Mouse (Mus musculus): ENCODE measurements at regions not wholly inside any gene's neighbourhood (a gene's known extent, or its start where the extent isn't known, plus 50 kb on each side); places are given as distances from the start of the nearest gene placed in this dataset.
A peak's percentile ranks its signal among the peaks of the same experiment; 100 is the strongest.

DNA sequence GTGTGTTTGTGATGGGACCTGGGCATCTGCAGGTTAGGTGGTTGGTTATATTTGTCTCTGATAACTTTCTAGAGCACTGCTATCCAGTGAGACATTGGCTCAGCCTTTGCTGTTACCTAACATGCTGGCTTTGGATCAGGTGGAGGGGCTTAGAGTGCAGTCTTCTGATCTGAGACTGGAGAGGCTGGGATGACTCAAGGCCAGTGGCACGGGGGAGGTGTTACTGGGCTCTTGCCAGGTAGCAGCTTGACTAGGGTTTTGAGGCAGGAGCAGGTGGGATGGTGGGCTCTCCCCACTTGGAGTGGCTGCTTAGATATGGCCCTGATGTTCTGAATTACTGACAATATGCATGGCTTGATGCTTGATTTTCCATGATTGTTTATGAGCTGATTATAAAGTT is 236.0 kb downstream of the Zfp704 start:
- no peaks in the 10 kb centered on the region for H3K27me3 ChIP-seq (ENCODE audit: control insufficient read depth, insufficient read depth, low read length, poor library complexity, severe bottlenecking)
- DNase-seq (ENCODE audit: low read depth, low spot score) = no peak
- H3K36me3 ChIP-seq (ENCODE audit: control insufficient read depth, insufficient read depth, low read length, poor library complexity, severe bottlenecking) = no peaks in the 10 kb centered on the region

DNA sequence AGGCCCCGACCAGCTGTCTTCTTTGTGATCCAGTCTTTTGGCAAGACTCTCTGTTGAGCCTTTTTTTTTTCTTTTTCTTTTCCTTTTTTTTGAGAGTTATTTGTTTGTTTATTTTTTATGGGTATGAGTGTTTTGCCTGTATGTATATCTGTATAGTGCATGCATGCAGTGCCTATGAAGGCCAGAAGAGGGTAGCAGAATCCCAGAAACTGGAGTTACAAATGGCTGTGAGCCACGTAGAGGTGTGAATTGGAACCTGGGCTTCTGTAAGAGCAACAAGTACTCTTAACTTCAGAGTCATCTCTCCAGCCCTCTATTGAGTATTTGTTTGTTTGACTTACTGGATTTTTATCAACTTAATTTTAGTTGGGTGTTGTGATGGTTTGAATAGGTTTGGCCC is 239.8 kb downstream of the Zfp704 start:
- no peak for DNase-seq (ENCODE audit: low read depth, low spot score)
- Histone ChIP-seq H3K27me3 (ENCODE audit: control insufficient read depth, insufficient read depth, low read length, poor library complexity, severe bottlenecking) (no peaks in the 10 kb centered on the region), H3K36me3 (ENCODE audit: control insufficient read depth, insufficient read depth, low read length, poor library complexity, severe bottlenecking) (no peaks in the 10 kb centered on the region)

DNA sequence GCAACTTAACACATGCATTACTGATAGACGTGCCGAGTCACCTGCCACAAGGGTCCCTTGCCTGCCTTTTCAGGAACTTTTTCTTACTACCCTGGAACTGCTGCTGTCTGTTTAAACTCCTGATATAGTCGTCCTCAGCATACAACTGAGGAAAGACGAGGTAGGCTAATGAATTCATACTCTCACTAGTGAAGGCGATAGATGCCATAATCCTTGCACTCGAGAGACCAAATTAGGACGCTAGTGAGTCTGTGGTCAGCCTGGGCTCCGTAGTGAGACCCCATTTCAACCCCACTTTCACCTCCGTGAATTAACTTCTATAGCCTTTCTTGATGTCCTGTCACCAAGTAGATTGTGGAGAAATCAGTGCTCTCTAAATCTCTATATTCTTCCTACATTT is 244.1 kb downstream of the Zfp704 start:
- no peak for DNase-seq (ENCODE audit: low read depth, low spot score)
- H3K27me3 ChIP-seq (ENCODE audit: control insufficient read depth, insufficient read depth, low read length, poor library complexity, severe bottlenecking) = no peaks in the 10 kb centered on the region

DNA sequence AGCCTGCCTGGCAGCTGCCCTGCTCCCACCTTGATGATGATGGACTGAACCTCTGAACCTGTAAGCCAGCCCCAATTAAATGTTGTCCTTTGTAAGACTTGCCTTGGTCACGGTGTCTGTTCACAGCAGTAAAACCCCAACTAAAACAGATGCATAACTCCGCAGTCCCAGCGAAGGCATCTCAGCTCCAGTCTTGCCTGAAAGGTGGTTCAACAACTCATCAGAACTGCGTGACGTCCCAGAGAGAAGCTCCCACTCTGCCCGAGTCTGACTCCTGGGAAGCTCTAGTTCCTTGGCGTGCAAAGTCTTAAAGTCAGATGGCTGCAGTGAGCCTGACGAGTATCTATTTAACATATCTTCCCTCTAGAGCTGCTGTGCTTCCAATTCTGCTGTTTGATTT is 250.7 kb downstream of the Zfp704 start:
- no peaks in the 10 kb centered on the region for H3K36me3 ChIP-seq (ENCODE audit: control insufficient read depth, insufficient read depth, low read length, poor library complexity, severe bottlenecking)
- no peak for DNase-seq (ENCODE audit: low read depth, low spot score)

More for the DNA sequence above, 244.1 kb downstream of the Zfp704 start:
- no peaks in the 10 kb centered on the region for H3K36me3 ChIP-seq (ENCODE audit: control insufficient read depth, insufficient read depth, low read length, poor library complexity, severe bottlenecking)

DNA sequence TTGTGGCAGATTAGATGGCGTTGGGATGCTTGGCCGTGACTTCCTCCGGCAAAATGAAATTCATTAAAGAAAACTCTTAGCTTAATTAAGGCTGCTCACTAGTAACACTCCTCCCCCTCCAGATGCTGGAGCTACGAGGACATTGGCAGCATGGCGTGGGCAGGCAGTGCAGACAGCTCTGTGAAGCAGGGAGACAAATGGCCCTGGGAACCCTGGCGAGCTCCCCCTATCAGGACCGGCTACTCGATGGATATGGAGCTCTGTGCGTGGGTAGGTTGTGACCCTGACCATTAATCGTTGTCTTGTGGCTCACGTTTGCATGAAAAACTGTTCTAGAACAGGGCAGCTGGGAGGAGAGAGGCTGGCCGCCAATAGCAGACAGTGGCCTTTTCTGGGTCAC is 251.8 kb downstream of the Zfp704 start:
- no peak for DNase-seq (ENCODE audit: low read depth, low spot score)
- Histone ChIP-seq H3K27me3 (ENCODE audit: control insufficient read depth, insufficient read depth, low read length, poor library complexity, severe bottlenecking) (no peaks in the 10 kb centered on the region), H3K36me3 (ENCODE audit: control insufficient read depth, insufficient read depth, low read length, poor library complexity, severe bottlenecking) (no peaks in the 10 kb centered on the region)

More for the DNA sequence above, 250.7 kb downstream of the Zfp704 start:
- H3K27me3 ChIP-seq (ENCODE audit: control insufficient read depth, insufficient read depth, low read length, poor library complexity, severe bottlenecking) = no peaks in the 10 kb centered on the region

DNA sequence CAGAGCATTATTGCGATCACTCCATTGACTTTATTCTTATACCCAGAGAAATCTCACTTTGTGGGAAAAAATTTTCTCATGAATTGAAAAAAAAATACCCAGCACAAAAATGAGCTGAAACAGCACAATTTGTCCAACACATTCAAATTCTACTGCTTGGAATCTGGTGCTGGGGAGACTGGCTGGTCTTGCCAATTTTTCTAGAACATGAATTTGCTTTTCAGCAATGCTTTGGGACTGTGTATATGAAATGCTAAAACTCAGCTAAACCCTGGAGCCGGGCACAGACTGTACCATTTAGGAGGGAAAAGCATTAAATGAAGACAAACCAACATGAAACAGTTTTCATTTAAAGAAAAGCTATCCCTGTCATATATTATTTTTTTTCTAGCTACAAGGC is 252.2 kb downstream of the Zfp704 start:
- no peak for DNase-seq (ENCODE audit: low read depth, low spot score)
- no peaks in the 10 kb centered on the region for H3K36me3 ChIP-seq (ENCODE audit: control insufficient read depth, insufficient read depth, low read length, poor library complexity, severe bottlenecking)

DNA sequence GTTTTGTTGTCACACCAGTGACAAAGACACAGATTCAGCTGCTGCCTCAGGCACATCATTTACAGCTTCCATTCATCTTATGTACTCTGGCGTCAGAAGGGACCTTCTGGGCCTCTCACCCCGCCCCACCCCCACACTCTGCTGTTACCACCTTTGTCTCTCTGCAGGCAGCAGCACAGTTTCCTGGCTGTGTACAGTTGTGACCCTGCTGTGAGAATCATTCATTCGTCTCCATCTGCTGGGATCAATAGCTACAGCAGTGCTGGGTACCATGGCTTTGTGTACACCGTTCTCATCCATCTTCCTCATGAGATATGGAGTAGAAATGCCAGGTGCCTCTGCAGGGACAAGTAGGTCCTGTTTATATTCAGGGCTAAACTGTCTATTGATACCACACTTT is 254.0 kb downstream of the Zfp704 start:
- no peak for DNase-seq (ENCODE audit: low read depth, low spot score)
- Histone ChIP-seq H3K27me3 (ENCODE audit: control insufficient read depth, insufficient read depth, low read length, poor library complexity, severe bottlenecking) (no peaks in the 10 kb centered on the region), H3K36me3 (ENCODE audit: control insufficient read depth, insufficient read depth, low read length, poor library complexity, severe bottlenecking) (no peaks in the 10 kb centered on the region)

More for the DNA sequence above, 252.2 kb downstream of the Zfp704 start:
- H3K27me3 ChIP-seq (ENCODE audit: control insufficient read depth, insufficient read depth, low read length, poor library complexity, severe bottlenecking) = no peaks in the 10 kb centered on the region

DNA sequence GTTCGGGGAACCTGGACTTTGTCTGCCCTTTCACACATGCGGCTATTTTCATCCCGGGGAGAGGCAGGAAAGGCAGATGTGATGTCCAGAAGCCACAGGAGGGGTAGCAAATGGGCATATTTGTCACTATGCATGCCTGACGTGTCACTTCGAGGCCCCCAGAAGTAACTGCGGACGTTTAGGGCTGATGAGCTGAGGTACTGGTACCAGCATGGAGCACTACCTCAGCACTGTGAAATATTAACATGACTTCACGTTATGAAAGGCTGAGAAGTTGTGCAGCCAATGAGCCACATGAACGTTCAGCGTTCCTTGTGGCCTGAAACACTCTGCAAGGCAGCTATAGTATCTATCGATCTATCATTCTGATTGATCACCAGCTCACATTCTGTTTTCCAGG is 255.1 kb downstream of the Zfp704 start:
- no peak for DNase-seq (ENCODE audit: low read depth, low spot score)
- Histone ChIP-seq H3K36me3 (ENCODE audit: control insufficient read depth, insufficient read depth, low read length, poor library complexity, severe bottlenecking) (no peaks in the 10 kb centered on the region), H3K27me3 (ENCODE audit: control insufficient read depth, insufficient read depth, low read length, poor library complexity, severe bottlenecking) (no peaks in the 10 kb centered on the region)

DNA sequence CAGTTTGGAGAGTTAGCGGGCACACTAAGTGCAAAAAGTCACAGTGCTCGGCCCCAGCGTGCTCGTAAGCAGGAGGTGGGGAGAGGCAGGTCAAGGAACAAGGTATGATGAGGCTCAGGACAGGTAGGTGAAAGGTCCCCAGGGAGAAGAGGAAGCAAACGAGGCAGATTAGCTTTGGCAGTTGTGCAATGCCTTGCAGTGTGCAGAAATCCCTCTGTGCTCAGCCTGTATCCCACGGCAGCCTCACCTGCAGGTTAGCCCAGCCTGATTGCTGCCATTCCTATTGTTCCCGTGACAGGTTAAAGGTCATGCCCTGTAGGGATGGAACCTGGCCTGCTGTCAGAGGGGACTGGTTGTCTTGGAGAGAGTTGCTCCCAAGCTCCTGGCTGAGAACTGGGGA is 257.6 kb downstream of the Zfp704 start:
- no peaks in the 10 kb centered on the region for H3K27me3 ChIP-seq (ENCODE audit: control insufficient read depth, insufficient read depth, low read length, poor library complexity, severe bottlenecking)
- H3K36me3 ChIP-seq (ENCODE audit: control insufficient read depth, insufficient read depth, low read length, poor library complexity, severe bottlenecking) = no peaks in the 10 kb centered on the region
- no peak for DNase-seq (ENCODE audit: low read depth, low spot score)

DNA sequence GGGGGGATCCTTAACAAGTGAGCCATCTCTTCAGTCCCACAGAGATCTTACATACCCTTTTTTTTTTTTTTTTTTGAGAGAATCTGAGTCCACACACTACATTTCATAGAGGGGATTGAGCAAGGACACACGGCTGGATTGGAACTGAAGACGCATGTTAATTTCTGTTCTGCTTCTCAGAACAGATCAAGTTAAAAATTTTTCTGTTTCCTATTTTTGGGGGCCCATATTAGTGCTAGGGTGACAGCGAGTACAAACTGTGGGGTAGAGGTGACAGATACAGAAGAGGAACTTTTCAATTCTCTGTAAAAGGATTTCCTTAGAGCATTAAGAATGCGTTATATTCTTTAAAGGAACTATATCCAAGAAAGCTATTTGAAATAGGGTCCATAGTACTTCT is 260.1 kb downstream of the Zfp704 start:
- DNase-seq (ENCODE audit: low read depth, low spot score) = no peak
- Histone ChIP-seq H3K27me3 (ENCODE audit: control insufficient read depth, insufficient read depth, low read length, poor library complexity, severe bottlenecking) (no peaks in the 10 kb centered on the region), H3K36me3 (ENCODE audit: control insufficient read depth, insufficient read depth, low read length, poor library complexity, severe bottlenecking) (no peaks in the 10 kb centered on the region)

DNA sequence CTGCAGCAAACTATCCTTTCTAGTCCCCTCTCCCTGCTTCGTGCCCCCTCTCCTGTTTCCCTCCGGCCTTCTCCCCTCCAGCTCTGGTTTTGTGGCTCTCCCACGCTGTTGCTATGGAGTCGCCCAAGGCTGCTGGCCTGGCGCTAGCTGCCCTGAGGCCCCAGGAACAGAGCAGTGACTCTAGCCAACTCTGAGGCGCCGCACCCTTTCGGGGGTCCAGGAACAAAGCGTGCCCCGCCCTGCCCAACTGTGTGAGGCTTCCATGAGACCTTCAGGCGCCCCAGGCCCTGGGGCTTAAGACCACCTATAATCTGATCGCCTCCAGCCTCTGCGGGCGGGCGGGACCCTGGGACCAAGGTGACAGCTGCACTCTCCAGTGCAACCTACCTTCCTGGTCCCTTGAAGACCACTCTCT is 262.4 kb downstream of the Zfp704 start:
- no peaks in the 10 kb centered on the region for H3K36me3 ChIP-seq (ENCODE audit: control insufficient read depth, insufficient read depth, low read length, poor library complexity, severe bottlenecking)
- no peaks in the 10 kb centered on the region for H3K27me3 ChIP-seq (ENCODE audit: control insufficient read depth, insufficient read depth, low read length, poor library complexity, severe bottlenecking)
- no peak for DNase-seq (ENCODE audit: low read depth, low spot score)

DNA sequence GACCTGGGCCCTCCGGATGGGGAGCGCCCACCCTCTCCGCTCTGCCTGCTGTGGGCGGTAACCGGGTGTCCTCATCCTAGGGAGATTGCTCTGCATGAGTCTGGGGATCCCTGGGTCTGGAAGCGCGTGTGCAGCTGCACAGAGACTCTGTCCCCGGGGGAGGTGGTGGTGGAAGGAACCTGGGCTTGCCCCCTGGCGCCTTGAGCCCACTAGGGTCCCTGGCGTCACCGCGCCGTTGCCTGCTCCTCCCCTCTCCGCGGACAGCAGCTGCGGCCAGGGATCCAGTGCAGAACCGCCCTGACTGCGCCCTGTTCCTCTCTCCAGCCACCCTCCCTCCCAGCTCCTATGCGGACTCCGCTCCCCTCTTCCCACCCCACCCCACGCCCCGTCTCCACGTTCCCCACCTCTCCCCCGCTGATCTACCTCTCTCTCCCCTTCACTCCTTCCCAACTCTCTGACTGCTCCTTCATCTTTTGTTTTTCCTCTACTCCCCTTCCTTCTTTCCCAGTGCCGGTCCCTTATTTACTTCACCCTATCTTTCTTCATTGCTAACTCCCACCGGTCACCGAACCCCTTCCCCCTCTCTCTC is 262.9 kb downstream of the Zfp704 start:
- peak; percentile 8 for DNase-seq (ENCODE audit: low read depth, low spot score)
- H3K36me3 ChIP-seq (ENCODE audit: control insufficient read depth, insufficient read depth, low read length, poor library complexity, severe bottlenecking) = no peaks in the 10 kb centered on the region

DNA sequence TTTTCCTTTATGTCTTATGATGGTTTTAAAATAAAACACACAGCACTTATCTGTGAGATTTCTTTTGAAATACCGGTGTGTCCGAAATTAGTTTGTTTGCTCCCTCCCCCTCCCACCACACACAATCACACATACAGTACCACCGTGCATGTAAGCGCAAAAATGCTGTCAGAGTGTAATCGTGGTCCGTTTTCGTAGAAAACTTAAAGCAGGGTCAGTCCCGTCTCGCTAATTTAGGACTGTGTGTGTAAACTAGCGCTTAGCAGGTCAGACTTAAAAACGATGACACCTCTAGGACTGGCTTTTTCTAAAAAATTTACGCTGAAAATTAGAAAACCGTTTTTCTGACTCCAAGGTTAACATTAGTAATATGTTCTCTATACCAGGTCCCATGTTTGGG is 263.5 kb downstream of the Zfp704 start:
- no peaks in the 10 kb centered on the region for H3K36me3 ChIP-seq (ENCODE audit: control insufficient read depth, insufficient read depth, low read length, poor library complexity, severe bottlenecking)
- no peaks in the 10 kb centered on the region for H3K27me3 ChIP-seq (ENCODE audit: control insufficient read depth, insufficient read depth, low read length, poor library complexity, severe bottlenecking)
- no peak for DNase-seq (ENCODE audit: low read depth, low spot score)

More for the DNA sequence above, 262.9 kb downstream of the Zfp704 start:
- no peaks in the 10 kb centered on the region for H3K27me3 ChIP-seq (ENCODE audit: control insufficient read depth, insufficient read depth, low read length, poor library complexity, severe bottlenecking)

DNA sequence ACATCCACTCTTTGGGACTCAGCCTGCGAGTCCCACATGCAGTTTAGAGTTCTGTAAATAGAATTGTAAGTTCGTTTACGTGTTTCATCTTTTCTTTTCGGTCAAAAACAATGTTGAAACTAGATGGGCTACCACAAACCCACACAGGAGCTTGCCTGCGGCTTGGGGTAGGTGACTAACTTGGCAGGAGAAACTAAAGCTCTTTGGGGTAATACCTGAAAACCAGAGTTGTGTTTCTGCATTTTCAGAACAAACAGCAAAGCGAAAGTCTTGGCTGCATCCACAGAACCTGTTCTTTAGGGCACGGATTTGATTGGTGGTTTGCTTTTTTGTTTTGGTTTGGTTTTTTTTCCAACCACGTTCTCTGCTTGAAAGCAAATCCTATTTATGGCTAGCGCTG is 264.0 kb downstream of the Zfp704 start:
- no peak for DNase-seq (ENCODE audit: low read depth, low spot score)
- Histone ChIP-seq H3K36me3 (ENCODE audit: control insufficient read depth, insufficient read depth, low read length, poor library complexity, severe bottlenecking) (no peaks in the 10 kb centered on the region), H3K27me3 (ENCODE audit: control insufficient read depth, insufficient read depth, low read length, poor library complexity, severe bottlenecking) (no peaks in the 10 kb centered on the region)

DNA sequence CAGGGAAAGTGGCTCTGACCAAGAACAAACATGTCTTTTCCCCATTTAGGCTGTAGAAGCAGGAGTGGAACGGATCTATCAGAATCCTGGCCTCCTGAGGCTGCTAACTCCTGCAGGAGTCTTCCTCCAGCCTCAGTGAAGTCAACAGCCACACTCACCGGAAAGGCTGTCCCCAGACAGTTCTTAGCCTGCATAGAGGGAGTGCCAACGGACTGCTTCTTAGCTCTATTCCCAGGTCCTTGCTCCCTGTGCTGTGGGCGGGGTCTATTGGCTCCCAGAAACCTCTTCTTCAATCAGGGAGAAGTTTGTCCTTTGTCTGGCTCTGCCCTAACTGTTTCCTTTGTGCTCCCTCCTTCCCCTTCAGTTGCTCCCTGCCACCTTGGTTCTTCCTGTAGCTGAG is 266.3 kb downstream of the Zfp704 start:
- no peak for DNase-seq (ENCODE audit: low read depth, low spot score)
- Histone ChIP-seq H3K36me3 (ENCODE audit: control insufficient read depth, insufficient read depth, low read length, poor library complexity, severe bottlenecking) (no peaks in the 10 kb centered on the region), H3K27me3 (ENCODE audit: control insufficient read depth, insufficient read depth, low read length, poor library complexity, severe bottlenecking) (no peaks in the 10 kb centered on the region)

DNA sequence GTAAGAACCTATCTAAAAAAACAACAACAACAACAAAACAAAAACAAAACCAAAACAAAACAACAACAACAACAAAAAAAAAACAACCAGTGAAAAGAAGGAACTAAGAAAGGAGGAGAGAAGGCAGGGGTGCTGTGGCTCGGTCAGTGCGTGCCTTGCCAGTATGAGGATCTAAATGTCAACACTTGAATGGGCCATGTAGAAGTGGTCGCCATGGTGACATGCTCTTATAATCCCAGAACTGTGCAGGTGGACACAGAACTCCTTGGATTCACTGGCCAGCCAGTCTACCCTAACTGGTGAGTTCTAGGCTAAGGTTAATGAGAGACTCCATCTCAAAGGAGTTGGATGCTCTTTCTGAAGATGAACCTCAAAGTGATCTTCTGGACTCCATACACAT is 267.7 kb downstream of the Zfp704 start:
- Histone ChIP-seq H3K36me3 (ENCODE audit: control insufficient read depth, insufficient read depth, low read length, poor library complexity, severe bottlenecking) (no peaks in the 10 kb centered on the region), H3K27me3 (ENCODE audit: control insufficient read depth, insufficient read depth, low read length, poor library complexity, severe bottlenecking) (no peaks in the 10 kb centered on the region)
- DNase-seq (ENCODE audit: low read depth, low spot score) = no peak

Measured in splenic B cell, adult 2 months (primary cell).